Comparison of ENCODE assay signal across 21 mouse cellular contexts in the genomic region with DNA sequence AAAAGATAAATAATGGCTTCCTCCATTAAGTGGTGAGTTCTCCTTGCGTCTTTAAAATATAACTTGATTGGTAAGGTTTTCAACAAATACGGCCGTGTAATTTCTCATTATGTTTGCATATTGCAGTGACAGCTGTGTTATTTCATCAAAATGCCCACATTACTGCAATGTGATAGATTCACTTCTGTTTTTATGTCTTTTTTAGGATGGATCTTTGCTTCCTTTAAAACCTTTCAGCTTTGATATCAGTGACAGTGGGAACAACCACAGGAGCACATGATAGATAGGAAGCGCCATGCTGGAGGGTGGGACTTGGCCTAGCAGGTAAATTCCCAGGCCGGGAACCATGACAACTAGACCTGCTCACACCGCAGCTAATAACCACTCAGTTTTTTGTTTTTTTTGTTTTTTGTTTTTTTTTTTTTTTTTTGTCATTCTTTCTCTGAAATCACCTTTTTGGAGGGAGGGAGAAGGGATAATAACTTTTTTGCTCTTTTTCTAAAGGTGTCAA.
DNase-seq lines count a peak whose midpoint lies in the region; ATAC-seq lines count a peak whose summit lies in the region.
"Had no signal": no experiment of that assay in that cellular context is flagged by ENCODE, and none has a peak within 500 bp of the region (broad histone marks: within the 10 kb centered on the region; RNA-seq: fewer than 3 reads in every experiment).

No protein-coding gene starts in this region.

- no peak overlapping the region for H3K9ac ChIP-seq in forebrain, embryonic 15.5 days (replicated peaks)
- H3K9ac ChIP-seq in liver, embryonic 11.5 days (ENCODE audit: low read depth, low read length) = no peak overlapping the region
- H3K9ac ChIP-seq in liver, embryonic 12.5 days = no peak overlapping the region
- no peak overlapping the region for H3K9ac ChIP-seq in forebrain, embryonic 16.5 days (replicated peaks; ENCODE audit: low read depth, low read length)
- H3K9ac ChIP-seq: hindbrain, embryonic 12.5 days had no signal

- no peaks in the 10 kb centered on the region for H3K36me3 ChIP-seq in forebrain, embryonic 15.5 days
- H3K36me3 ChIP-seq in forebrain, embryonic 10.5 days (replicated peaks) = no peaks in the 10 kb centered on the region
- no peaks in the 10 kb centered on the region for H3K36me3 ChIP-seq in liver, embryonic 11.5 days (ENCODE audit: control insufficient read depth, insufficient read depth, low read length)
- H3K36me3 ChIP-seq in liver, embryonic 12.5 days = no peaks in the 10 kb centered on the region
- no peaks in the 10 kb centered on the region for H3K36me3 ChIP-seq in forebrain, embryonic 16.5 days (ENCODE audit: control insufficient read depth, insufficient read depth)
- H3K36me3 ChIP-seq: embryonic facial prominence, embryonic 10.5 days; heart, embryonic 10.5 days; hindbrain, embryonic 12.5 days had no signal

- H3K27me3 ChIP-seq in forebrain, embryonic 15.5 days = no peaks in the 10 kb centered on the region
- H3K27me3 ChIP-seq in forebrain, embryonic 10.5 days (ENCODE audit: poor library complexity, severe bottlenecking) = 0 out of 2 replicates have a peak, but pooled peaks cover 9% of the 10 kb centered on the region
- no peaks in the 10 kb centered on the region for H3K27me3 ChIP-seq in liver, embryonic 11.5 days (replicated peaks; ENCODE audit: control insufficient read depth, insufficient read depth, low read length)
- H3K27me3 ChIP-seq in liver, embryonic 12.5 days (replicated peaks) = no peaks in the 10 kb centered on the region
- no peaks in the 10 kb centered on the region for H3K27me3 ChIP-seq in forebrain, embryonic 16.5 days (replicated peaks; ENCODE audit: control insufficient read depth, insufficient read depth, low read length)
- H3K27me3 ChIP-seq: CH12.LX; hindbrain, embryonic 12.5 days; Patski had no signal

- no peak overlapping the region for H3K4me2 ChIP-seq in forebrain, embryonic 15.5 days (replicated peaks)
- H3K4me2 ChIP-seq in liver, embryonic 11.5 days = no peak overlapping the region
- H3K4me2 ChIP-seq in liver, embryonic 12.5 days = no peak overlapping the region
- no peak overlapping the region for H3K4me2 ChIP-seq in forebrain, embryonic 16.5 days (ENCODE audit: low read length)
- H3K4me2 ChIP-seq: hindbrain, embryonic 12.5 days had no signal

- 65% methylated on average over 6 of the region's 6 CpGs for WGBS in forebrain, embryonic 15.5 days
- WGBS in forebrain, embryonic 10.5 days = 91% methylated on average over 6 of the region's 6 CpGs
- WGBS in liver, embryonic 11.5 days = 70% methylated on average over 6 of the region's 6 CpGs
- WGBS in liver, embryonic 12.5 days (ENCODE audit: insufficient replicate concordance) = 61% methylated on average over 6 of the region's 6 CpGs
- WGBS in forebrain, embryonic 16.5 days = 64% methylated on average over 6 of the region's 6 CpGs

- H3K4me1 ChIP-seq in forebrain, embryonic 15.5 days = peaks cover 46% of the 10 kb centered on the region
- peaks cover 57% of the 10 kb centered on the region for H3K4me1 ChIP-seq in forebrain, embryonic 10.5 days
- H3K4me1 ChIP-seq in liver, embryonic 11.5 days (replicated peaks; ENCODE audit: control insufficient read depth, insufficient read depth, low read length) = no peaks in the 10 kb centered on the region
- H3K4me1 ChIP-seq in liver, embryonic 12.5 days = no peaks in the 10 kb centered on the region; the same call in 1 of the 2 replicates
- peaks cover 15% of the 10 kb centered on the region for H3K4me1 ChIP-seq in forebrain, embryonic 16.5 days (replicated peaks; ENCODE audit: control insufficient read depth, insufficient read depth, low read length)

- no peaks in the 10 kb centered on the region for H3K9me3 ChIP-seq in forebrain, embryonic 15.5 days
- H3K9me3 ChIP-seq in forebrain, embryonic 10.5 days = no peaks in the 10 kb centered on the region
- H3K9me3 ChIP-seq in liver, embryonic 11.5 days (ENCODE audit: control insufficient read depth, low read length) = no peaks in the 10 kb centered on the region
- H3K9me3 ChIP-seq in liver, embryonic 12.5 days (replicated peaks) = no peaks in the 10 kb centered on the region
- H3K9me3 ChIP-seq in forebrain, embryonic 16.5 days (ENCODE audit: control insufficient read depth, low read length) = no peaks in the 10 kb centered on the region
- H3K9me3 ChIP-seq: embryonic facial prominence, embryonic 10.5 days; heart, embryonic 10.5 days; hindbrain, embryonic 12.5 days had no signal

- ATAC-seq in forebrain, embryonic 15.5 days (replicated peaks) = no peak
- ATAC-seq in liver, embryonic 11.5 days (replicated peaks; ENCODE audit: low FRiP score) = no peak
- ATAC-seq in liver, embryonic 12.5 days = no peak
- ATAC-seq in forebrain, embryonic 16.5 days = no peak
- peak; percentile 26; the same call in 1 of the 2 replicates for ATAC-seq in megakaryocyte progenitor cell, adult 5-6 weeks (replicated peaks; ENCODE audit: poor library complexity)
- ATAC-seq: activated CD4-positive, CD25-positive, alpha-beta regulatory T cell, adult 4 months; hindbrain, embryonic 16.5 days; inflammation-experienced regulatory T-cells, adult 6 months; intestine, postnatal 0 days; Patski had no signal

- peak overlapping the region; percentile 72 for H3K27ac ChIP-seq in forebrain, embryonic 15.5 days (replicated peaks)
- no peak overlapping the region for H3K27ac ChIP-seq in forebrain, embryonic 10.5 days
- H3K27ac ChIP-seq in liver, embryonic 11.5 days (ENCODE audit: low read depth, low read length) = no peak overlapping the region
- no peak overlapping the region for H3K27ac ChIP-seq in liver, embryonic 12.5 days
- peak overlapping the region; percentile 25; the same call in 1 of the 2 replicates for H3K27ac ChIP-seq in forebrain, embryonic 16.5 days (ENCODE audit: low read length)
- H3K27ac ChIP-seq: heart, embryonic 10.5 days had no signal

- no peak for DNase-seq in forebrain, embryonic 10.5 days (ENCODE audit: extremely low spot score, low spot score)
- DNase-seq in liver, embryonic 11.5 days (ENCODE audit: low spot score) = peak; percentile 7
- DNase-seq in cerebellum, postnatal 4 days (ENCODE audit: low spot score in 2 of 2) = no peak
- DNase-seq: cerebellum, adult 8-10 months; cerebellum, postnatal 25 days; gastrocnemius, postnatal 14 days; heart, postnatal 10 days; heart, postnatal 4 days had no signal

- H3K4me3 ChIP-seq in forebrain, embryonic 15.5 days = no peak overlapping the region
- no peak overlapping the region for H3K4me3 ChIP-seq in forebrain, embryonic 10.5 days
- no peak overlapping the region for H3K4me3 ChIP-seq in liver, embryonic 11.5 days (ENCODE audit: low read depth, low read length)
- H3K4me3 ChIP-seq in liver, embryonic 12.5 days = no peak overlapping the region
- no peak overlapping the region for H3K4me3 ChIP-seq in forebrain, embryonic 16.5 days (replicated peaks; ENCODE audit: low read length)
- H3K4me3 ChIP-seq: embryonic facial prominence, embryonic 10.5 days; heart, embryonic 10.5 days; hindbrain, embryonic 12.5 days had no signal

Comparison
In these comparisons a context has a peak if more than half of its experiments do, and no peak if none do; other contexts are left out.
1. H3K27ac ChIP-seq: peak in forebrain, embryonic 15.5 days (single experiment) and forebrain, embryonic 16.5 days (single experiment); none in forebrain, embryonic 10.5 days (single experiment), liver, embryonic 11.5 days (single experiment) and liver, embryonic 12.5 days (single experiment).